Mouse (Mus musculus) left cerebral cortex, postnatal 10 days (tissue): ENCODE results near the gene Chp1. TPM values are rescaled to one million over a fixed set of nuclear protein-coding genes. Genes with fewer than 3 reads are reported as not detected.
"Not testable (repeated sequence)": the region's sequence is repeated elsewhere in the genome, so short reads cannot be mapped to it uniquely, and the experiment has no call there.

Experiments
- DNase-seq, 2 experiments: peaks; one replicate each; pipeline ENCODE4 v3.0.0; 2021 to 2022; ENCODE audit warnings: low spot score in 2 of 2, mixed read lengths in 1 of 2; ENCODE audit errors: extremely low spot score in 1 of 2
- intact Hi-C: fragments of 180-260 bp; cut with DNase I; formaldehyde crosslinking; loops from one replicate; pipeline ENCODE4 v1.15.1; 2025
- total RNA-seq, 2 experiments: library from RNA; stranded (reverse); gene quantifications; 2 replicates each; pipeline ENCODE4 v1.2.3; 2021

Gene Chp1
- total RNA-seq, 2 experiments from 2014 or later: 108 to 110 TPM

DNA sequence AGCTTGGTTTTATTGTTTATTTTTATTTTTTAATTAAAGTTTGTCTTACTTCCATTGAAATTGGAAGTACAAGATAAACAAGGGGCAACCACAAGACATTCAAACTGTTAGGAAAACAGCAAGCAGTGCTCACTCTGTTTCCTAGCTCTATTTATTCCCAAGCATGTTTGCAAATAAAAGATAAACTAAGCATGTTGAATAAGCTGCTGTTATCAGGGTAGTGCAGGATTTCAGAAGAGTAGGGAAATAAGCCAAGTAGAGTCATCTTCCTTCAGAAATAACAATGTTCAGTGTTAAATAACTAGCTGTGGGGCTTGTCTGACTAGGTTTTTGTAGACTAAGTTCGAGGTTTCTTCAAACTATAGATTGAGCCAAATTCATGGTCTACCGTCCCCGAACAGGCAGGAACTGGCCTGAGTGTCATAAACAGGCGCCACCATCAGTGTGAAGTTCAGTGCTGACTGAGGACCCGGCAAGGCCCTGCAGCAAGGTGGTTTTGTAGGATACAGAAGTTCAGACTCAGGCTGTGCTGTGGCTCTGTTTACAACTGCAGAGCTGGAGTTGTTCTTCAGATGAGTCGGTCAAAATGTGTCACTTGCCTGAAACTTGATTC lies 58.0 kb downstream of the Chp1 start:
- intact Hi-C loops: no loop called here
- no peak for DNase-seq

GRCm38 (mm10) chr2:119607023-119607422 lies 59.5 kb downstream of the Chp1 start:
- intact Hi-C loops: no loop called here
- no peak for DNase-seq

DNA sequence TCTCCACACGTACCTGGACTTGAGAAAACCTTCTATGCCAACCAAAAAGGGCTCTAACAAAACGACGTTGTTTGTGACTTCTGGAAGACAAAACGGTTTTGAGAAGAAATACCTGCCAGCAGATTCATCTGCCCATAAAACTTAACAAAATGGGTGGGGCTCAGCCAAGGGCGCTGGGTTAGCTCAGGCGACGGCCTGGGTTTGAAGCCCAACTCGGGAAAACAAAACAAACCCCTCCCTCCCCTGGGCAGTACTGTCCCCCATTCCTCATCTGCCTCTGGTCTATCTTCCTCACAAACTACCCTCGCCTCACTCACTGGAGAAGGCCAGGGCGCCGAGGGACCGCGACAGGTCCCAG lies 70.3 kb downstream of the Chp1 start:
- intact Hi-C loops: no loop called here
- DNase-seq: no peak

GRCm38 (mm10) chr2:119618199-119618982 lies 70.9 kb downstream of the Chp1 start, which contains the start of the genes Nusap1 and Oip5:
Gene Nusap1 (plus strand): TSS chr2:119618298.
Gene Oip5 (minus strand): TSS chr2:119618469.
- intact Hi-C loops: no loop called here

GRCm38 (mm10) chr2:119619002-119619401 lies 71.5 kb downstream of the Chp1 start:
- DNase-seq, intact Hi-C loops: not testable (repeated sequence)

More at GRCm38 (mm10) chr2:119618199-119618982, 70.9 kb downstream of the Chp1 start, which contains the start of the genes Nusap1 and Oip5:
- peak; percentile 94 to 96 for DNase-seq

DNA sequence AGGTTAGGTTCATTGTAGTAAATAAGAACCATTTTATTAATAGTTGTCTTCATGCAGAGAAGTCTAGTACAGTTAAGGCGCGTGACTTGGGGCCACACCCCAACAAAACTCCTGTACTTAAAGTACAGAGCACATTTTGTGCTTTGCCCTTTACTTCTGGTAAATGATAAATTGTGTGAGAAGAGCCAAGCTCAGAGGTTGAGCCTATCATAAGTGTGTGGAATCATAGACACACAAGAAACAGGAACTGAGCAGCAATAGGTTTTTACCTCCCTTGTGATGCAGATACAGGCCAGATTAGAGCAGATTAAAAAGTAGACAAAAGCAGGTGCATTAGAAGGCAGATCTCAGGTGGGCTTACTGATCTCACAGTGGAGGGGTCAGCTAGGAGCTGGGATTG lies 73.8 kb downstream of the Chp1 start:
- no peak for DNase-seq
- intact Hi-C loops: no loop called here

Other genes with a start within 250 kb of the Chp1 start
- gene Dll4, start 221.9 kb upstream of the Chp1 start, total RNA-seq: 1 to 10 TPM; 5.5 to 6.7 TPM
- gene Chac1, start 196.5 kb upstream of the Chp1 start, total RNA-seq: 10 to 100 TPM; 10.1 to 10.6 TPM
- 10 to 100 TPM; 20.7 to 21.0 TPM for gene Ino80, start 70.0 kb upstream of the Chp1 start, total RNA-seq
- gene Exd1, start 70 bp upstream of the Chp1 start, total RNA-seq: under 1 TPM; 0.63 to 0.64 TPM
- 1 to 10 TPM; 1.6 to 2.2 TPM for gene Nusap1, start 70.6 kb downstream of the Chp1 start, total RNA-seq
- gene Oip5, start 70.8 kb downstream of the Chp1 start, total RNA-seq: 1 to 10 TPM; 2.4 to 2.6 TPM
- 10 to 100 TPM; 24.7 to 29.0 TPM for gene Ndufaf1, start 115.1 kb downstream of the Chp1 start, total RNA-seq
- gene Rtf1, start 127.4 kb downstream of the Chp1 start, total RNA-seq: 10 to 100 TPM; 57.6 to 60.6 TPM
- gene Itpka, start 194.6 kb downstream of the Chp1 start, total RNA-seq: 10 to 100 TPM; 95.0 to 97.9 TPM
- 1 to 10 TPM; 5.9 to 7.1 TPM for gene Ltk, start 212.7 kb downstream of the Chp1 start, total RNA-seq
- 10 to 100 TPM; 15.9 to 17.1 TPM for gene Rpap1, start 239.8 kb downstream of the Chp1 start, total RNA-seq